In the genomic region with DNA sequence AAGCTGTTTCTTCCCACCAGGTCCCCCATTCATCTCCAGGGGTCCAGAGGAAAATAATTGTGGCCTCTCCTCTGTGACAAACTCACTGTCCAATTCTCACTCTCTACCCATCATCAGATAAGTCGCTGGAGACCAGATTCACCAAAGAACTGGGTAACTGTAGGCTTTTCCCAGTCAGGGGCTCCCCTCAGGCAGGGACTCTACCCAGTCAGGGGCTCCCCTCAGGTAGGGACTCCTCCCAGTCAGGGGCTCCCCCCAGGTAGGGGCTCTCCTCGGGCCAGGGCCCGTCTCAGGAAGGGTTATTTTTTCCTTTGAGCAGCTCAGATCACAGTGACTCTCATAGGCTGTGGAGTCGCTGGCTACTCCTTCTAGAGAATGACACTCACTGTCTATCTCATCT, we compare ENCODE assay signal across 33 mouse cellular contexts. TPM values are rescaled to one million over a fixed set of nuclear protein-coding genes. Genes with fewer than 3 reads are reported as not detected.
"Had no signal": no experiment of that assay in that cellular context is flagged by ENCODE, and none has a peak within 500 bp of the region (broad histone marks: within the 10 kb centered on the region; RNA-seq: fewer than 3 reads in every experiment).

No protein-coding gene starts in this region.

- ATAC-seq: liver, embryonic 12.5 days; liver, postnatal 0 days; lung, postnatal 0 days; midbrain, embryonic 13.5 days; midbrain, embryonic 16.5 days had no signal

- DNase-seq: left cerebral cortex, postnatal 4 days; liver; liver, embryonic 13.5 days; liver, postnatal 0 days; lung, adult 18-20 months; lung, adult 2 months; lung, embryonic 14.5 days; lung, postnatal 10 days; lung, postnatal 14 days; lung, postnatal 36 days; lung, postnatal 4 days had no signal

- H3K4me3 ChIP-seq: limb, embryonic 10.5 days; limb, embryonic 12.5 days; limb, embryonic 13.5 days; limb, embryonic 15.5 days; liver, embryonic 12.5 days; liver, embryonic 13.5 days; liver, embryonic 15.5 days; lung, embryonic 15.5 days; megakaryocyte, embryonic 14.5 days; midbrain, embryonic 10.5 days; midbrain, embryonic 12.5 days; midbrain, embryonic 13.5 days; myocyte; neural tube, embryonic 12.5 days; neural tube, embryonic 13.5 days had no signal

- H3K9me3 ChIP-seq: limb, embryonic 10.5 days; limb, embryonic 12.5 days; limb, embryonic 13.5 days; limb, embryonic 15.5 days; liver, embryonic 12.5 days; liver, embryonic 13.5 days; liver, embryonic 15.5 days; lung, embryonic 15.5 days; megakaryocyte, embryonic 14.5 days; midbrain, embryonic 10.5 days; midbrain, embryonic 12.5 days; midbrain, embryonic 13.5 days; neural tube, embryonic 12.5 days; neural tube, embryonic 13.5 days had no signal

- H3K9ac ChIP-seq: limb, embryonic 12.5 days; limb, embryonic 13.5 days; limb, embryonic 15.5 days; liver, embryonic 12.5 days; liver, embryonic 13.5 days; liver, embryonic 14.5 days; liver, embryonic 15.5 days; liver, postnatal 0 days; lung, embryonic 14.5 days; lung, embryonic 15.5 days; midbrain, embryonic 12.5 days; midbrain, embryonic 13.5 days; neural tube, embryonic 12.5 days; neural tube, embryonic 13.5 days had no signal

- H3K27ac ChIP-seq: limb, embryonic 10.5 days; limb, embryonic 12.5 days; limb, embryonic 13.5 days; limb, embryonic 15.5 days; liver, embryonic 12.5 days; liver, embryonic 13.5 days; liver, embryonic 14.5 days; liver, embryonic 15.5 days; lung, embryonic 15.5 days; macrophage; midbrain, embryonic 10.5 days; midbrain, embryonic 12.5 days; midbrain, embryonic 13.5 days; neural tube, embryonic 12.5 days; neural tube, embryonic 13.5 days had no signal

- H3K36me3 ChIP-seq: limb, embryonic 10.5 days; limb, embryonic 12.5 days; limb, embryonic 13.5 days; limb, embryonic 15.5 days; liver, embryonic 12.5 days; liver, embryonic 13.5 days; liver, embryonic 15.5 days; lung, embryonic 15.5 days; midbrain, embryonic 10.5 days; midbrain, embryonic 12.5 days; midbrain, embryonic 13.5 days; neural tube, embryonic 12.5 days; neural tube, embryonic 13.5 days had no signal

- H3K4me1 ChIP-seq: limb, embryonic 15.5 days; liver, embryonic 15.5 days; lung, embryonic 15.5 days; midbrain, embryonic 10.5 days; midbrain, embryonic 12.5 days; midbrain, embryonic 13.5 days; neural tube, embryonic 12.5 days; neural tube, embryonic 13.5 days had no signal

- H3K27me3 ChIP-seq: limb, embryonic 12.5 days; limb, embryonic 13.5 days; limb, embryonic 15.5 days; liver, embryonic 12.5 days; liver, embryonic 13.5 days; liver, embryonic 15.5 days; lung, embryonic 15.5 days; megakaryocyte, embryonic 14.5 days; midbrain, embryonic 12.5 days; midbrain, embryonic 13.5 days; neural tube, embryonic 12.5 days; neural tube, embryonic 13.5 days had no signal

- H3K4me2 ChIP-seq: limb, embryonic 12.5 days; limb, embryonic 13.5 days; limb, embryonic 15.5 days; liver, embryonic 11.5 days; liver, embryonic 12.5 days; liver, embryonic 13.5 days; liver, embryonic 15.5 days; lung, embryonic 14.5 days; lung, embryonic 15.5 days; midbrain, embryonic 11.5 days; midbrain, embryonic 12.5 days; midbrain, embryonic 13.5 days; neural tube, embryonic 12.5 days; neural tube, embryonic 13.5 days had no signal

RNA-seq across cellular contexts. Expression of gene Il12a, which starts 9.6 kb away (rescaled TPM):
- total RNA-seq: left cerebral cortex, postnatal 4 days; liver, adult 2 months; midbrain, postnatal 0 days had no signal
- polyA plus RNA-seq: limb, embryonic 12.5 days; liver, adult 2 months; midbrain, embryonic 10.5 days; midbrain, embryonic 12.5 days; midbrain, embryonic 13.5 days; midbrain, postnatal 0 days; neural tube, embryonic 13.5 days had no signal
